Mouse (Mus musculus) gastrocnemius, adult 2 months (tissue): Measurements from ENCODE around the gene Zfp410. TPM values are rescaled to one million over a fixed set of nuclear protein-coding genes. Genes with fewer than 3 reads are reported as not detected.
A peak's percentile ranks its signal among the peaks of the same experiment; 100 is the strongest.
"Not testable (repeated sequence)": the region's sequence is repeated elsewhere in the genome, so short reads cannot be mapped to it uniquely, and the experiment has no call there.

Source experiments
- DNase-seq: peaks from one replicate; pipeline ENCODE4 v3.0.0; 2022
- H3K27ac ChIP-seq: fragments of 200-600 bp; 2 replicates; pipeline ENCODE4 v1.8.1; 2022; ENCODE audit warnings: mild to moderate bottlenecking
- H3K4me3 ChIP-seq: fragments of 200-600 bp; 2 replicates; pipeline ENCODE4 v1.8.1; 2022; ENCODE audit warnings: mild to moderate bottlenecking, moderate library complexity
- CTCF ChIP-seq: fragments of 200-600 bp; IDR thresholded peaks from 2 replicates; pipeline ENCODE4 v1.8.1; 2022; ENCODE audit warnings: antibody characterized with exemption, mild to moderate bottlenecking, moderate library complexity
- intact Hi-C: fragments of 180-260 bp; cut with DNase I; formaldehyde crosslinking; loops from one replicate; pipeline ENCODE4 v1.15.1; 2025
- total RNA-seq, 2 experiments: library from RNA; stranded (reverse); gene quantifications; 2 replicates each; pipeline ENCODE4 v1.2.3; 2021

Gene Zfp410
- total RNA-seq, 2 experiments from 2014 or later: 21.2 to 24.9 TPM

GRCm38 (mm10) chr12:84297851-84298250, 18.8 kb upstream of the Zfp410 start:
- no peak overlapping the region for H3K27ac ChIP-seq
- DNase-seq: peak; percentile 82
- intact Hi-C loops: no loop called here
- H3K4me3 ChIP-seq: no peak overlapping the region
- TF ChIP-seq CTCF: no peak

DNA sequence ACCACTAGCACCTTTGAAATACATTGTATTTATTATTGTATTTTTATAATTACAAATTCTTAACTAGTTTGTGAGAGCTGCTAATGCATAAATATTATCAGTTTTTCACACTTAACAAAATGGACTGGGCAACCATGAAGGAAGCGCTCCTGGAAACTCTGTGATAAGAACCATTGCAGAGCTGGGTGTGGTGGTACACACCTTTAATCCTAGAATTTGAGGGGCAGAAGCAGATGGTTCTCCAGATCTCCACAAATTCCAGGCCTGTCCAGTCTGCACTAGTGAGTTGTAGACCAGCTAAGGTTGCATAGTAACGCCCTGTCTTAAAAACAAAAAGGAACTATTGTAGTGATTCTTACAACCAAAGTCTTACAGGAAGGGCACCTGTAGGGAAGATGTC, 17.4 kb upstream of the Zfp410 start:
- TF ChIP-seq CTCF: no peak
- no peak overlapping the region for H3K27ac ChIP-seq
- intact Hi-C loops: no loop called here
- DNase-seq: no peak
- H3K4me3 ChIP-seq: no peak overlapping the region

GRCm38 (mm10) chr12:84304101-84304500, 12.6 kb upstream of the Zfp410 start:
- Histone ChIP-seq H3K4me3 (no peak overlapping the region), H3K27ac (no peak overlapping the region)
- TF ChIP-seq CTCF: no peak
- no peak for DNase-seq
- intact Hi-C loops: no loop called here

GRCm38 (mm10) chr12:84304554-84304953, 12.1 kb upstream of the Zfp410 start:
- no peak for TF ChIP-seq CTCF
- intact Hi-C loops: no loop called here
- Histone ChIP-seq H3K27ac (no peak overlapping the region), H3K4me3 (no peak overlapping the region)
- no peak for DNase-seq

DNA sequence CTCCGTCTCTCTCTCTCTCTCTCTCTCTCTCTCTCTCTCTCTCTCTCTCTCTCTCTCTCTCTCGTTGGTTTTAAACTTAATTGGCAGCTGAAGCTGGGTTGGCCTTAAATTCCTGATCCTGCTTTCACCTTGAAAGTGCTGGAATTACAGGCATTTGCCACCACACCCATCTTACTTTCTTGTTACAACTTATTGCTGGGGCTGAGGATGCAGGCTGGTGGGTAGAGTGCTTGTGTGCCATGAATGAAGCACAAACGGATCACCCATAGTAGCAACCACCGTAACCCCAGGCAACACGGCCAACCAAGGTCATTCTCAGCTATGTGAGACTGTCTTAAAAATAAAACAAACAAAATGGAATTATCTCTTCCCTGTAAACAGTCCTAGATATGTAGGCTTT, 5.3 kb upstream of the Zfp410 start:
- TF ChIP-seq CTCF: no peak
- no peak overlapping the region for H3K4me3 ChIP-seq
- intact Hi-C loops: no loop called here
- DNase-seq: no peak
- H3K27ac ChIP-seq: no peak overlapping the region

GRCm38 (mm10) chr12:84316006-84316405, 646 bp upstream of the Zfp410 start:
- Histone ChIP-seq H3K27ac (peak overlapping the region; percentile 99), H3K4me3 (peak overlapping the region; percentile 80)
- intact Hi-C loops: loop anchor here (2.0 kb wide), 1 partner anchor 31 kb away; the partner anchor contains the start of gene Ptgr2
- TF ChIP-seq CTCF: no peak
- no peak for DNase-seq

DNA sequence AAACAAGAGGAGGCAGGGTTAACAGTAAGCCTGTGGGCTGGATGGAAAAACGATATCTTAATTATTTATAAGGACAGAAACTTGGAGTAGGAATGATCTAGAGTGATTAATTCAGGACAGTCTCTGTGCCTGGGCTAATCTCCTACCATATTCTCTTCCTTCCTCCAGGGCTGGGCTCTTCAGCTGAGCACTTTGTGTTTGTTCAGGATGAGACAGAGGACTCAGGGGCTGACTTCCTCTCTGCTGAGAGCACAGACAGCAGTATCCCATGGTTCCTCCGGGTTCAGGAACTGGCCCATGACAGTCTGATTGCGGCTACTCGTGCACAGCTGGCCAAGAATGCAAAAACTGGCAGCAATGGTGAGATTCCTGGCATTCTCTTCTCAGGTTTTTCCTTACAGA, 10.5 kb downstream of the Zfp410 start:
- DNase-seq: no peak
- Histone ChIP-seq H3K27ac (peak overlapping the region; percentile 40), H3K4me3 (no peak overlapping the region)
- intact Hi-C loops: no loop called here
- no peak for TF ChIP-seq CTCF

DNA sequence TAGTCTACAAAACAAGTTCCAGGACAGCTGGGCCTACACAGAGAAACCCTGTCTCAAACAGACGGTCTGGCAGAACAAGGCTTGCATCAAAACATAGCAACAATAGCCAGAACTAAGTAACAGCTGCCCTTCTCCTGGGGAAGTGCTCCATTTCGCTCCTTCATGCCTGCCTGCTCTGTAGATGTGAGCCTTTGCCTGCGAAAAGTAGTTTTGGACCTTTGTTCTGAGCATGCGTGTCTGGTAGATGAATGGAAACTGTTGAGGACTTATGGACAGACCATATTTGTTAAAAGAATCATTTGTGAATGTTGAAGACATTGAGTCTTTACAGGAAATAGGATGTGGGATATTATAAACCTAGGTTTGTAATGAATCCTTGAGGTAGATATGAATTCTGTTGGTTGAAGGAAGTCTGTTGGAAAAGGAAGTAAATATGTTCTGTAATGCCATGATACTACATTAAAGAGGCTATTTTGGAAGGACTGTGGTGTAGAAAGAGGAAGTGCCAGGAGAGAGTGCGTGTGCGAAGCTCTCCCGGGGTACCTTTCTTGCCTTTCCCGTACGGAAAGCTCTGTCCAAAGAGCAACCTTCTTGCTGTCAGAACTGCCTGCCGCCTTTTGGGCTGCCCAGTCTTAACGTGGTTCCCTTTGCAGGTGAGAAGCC, 20.4 kb downstream of the Zfp410 start:
- Histone ChIP-seq H3K4me3 (no peak overlapping the region), H3K27ac (no peak overlapping the region)
- no peak for TF ChIP-seq CTCF
- no peak for DNase-seq
- intact Hi-C loops: no loop called here

DNA sequence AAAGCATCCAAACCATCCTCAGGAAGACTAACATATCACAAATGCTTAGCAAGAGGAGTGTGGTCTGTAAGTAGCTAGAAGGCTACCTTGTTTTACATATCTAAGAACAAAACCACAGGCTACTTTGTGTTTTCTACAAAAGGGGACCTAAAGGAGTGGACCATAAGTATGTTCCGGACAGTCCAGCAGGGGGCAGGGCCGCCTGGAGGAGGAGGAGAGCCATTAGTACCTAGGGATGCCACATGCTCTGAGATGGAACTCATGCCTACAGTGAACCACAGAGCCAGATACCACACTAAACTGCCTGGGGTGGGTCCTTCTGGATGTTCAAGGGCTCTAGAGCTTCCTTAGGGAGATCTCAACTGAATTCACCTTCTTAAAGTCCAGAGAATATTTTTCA, 30.5 kb downstream of the Zfp410 start:
- intact Hi-C loops: no loop called here
- H3K4me3 ChIP-seq: no peak overlapping the region
- H3K27ac ChIP-seq: no peak overlapping the region
- no peak for DNase-seq
- peak; percentile 43 for TF ChIP-seq CTCF

DNA sequence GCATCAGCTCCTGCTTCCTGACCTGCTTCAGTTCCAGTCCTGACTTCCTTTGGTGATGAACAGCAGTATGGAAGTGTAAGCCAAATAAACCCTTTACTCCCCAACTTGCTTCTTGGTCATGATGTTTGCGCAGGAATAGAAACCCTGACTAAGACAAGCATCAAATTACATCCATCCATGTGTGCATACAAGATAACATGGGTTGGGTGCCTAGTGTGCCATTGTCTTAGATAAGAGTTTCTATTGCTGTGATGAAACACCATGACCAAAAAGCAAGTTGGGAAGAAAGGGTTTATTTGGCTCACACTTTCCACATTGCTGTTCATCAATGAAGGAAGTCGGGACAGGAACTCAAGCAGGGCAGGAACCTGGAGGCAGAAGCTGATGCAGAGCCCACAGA, 42.0 kb downstream of the Zfp410 start:
- H3K27ac ChIP-seq, DNase-seq, intact Hi-C loops, H3K4me3 ChIP-seq: not testable (repeated sequence)

GRCm38 (mm10) chr12:84361555-84362489, 45.2 kb downstream of the Zfp410 start, which contains the start of the genes Coq6 and Fam161b:
TSS of gene Coq6 (plus strand) at chr12:84361657.
TSS of gene Fam161b (minus strand) at chr12:84361833.
- TF ChIP-seq CTCF: no peak; the same call in 1 of the 2 replicates

GRCm38 (mm10) chr12:84362872-84363271, 46.2 kb downstream of the Zfp410 start:
- DNase-seq: no peak
- intact Hi-C loops: no loop called here

More at GRCm38 (mm10) chr12:84361555-84362489, 45.2 kb downstream of the Zfp410 start, which contains the start of the genes Coq6 and Fam161b:
- DNase-seq: peak; percentile 97
- intact Hi-C loops: no loop called here
- H3K27ac ChIP-seq: peak within 1 kb of the TSS; percentile 89
- peak within 1 kb of the TSS; percentile 92 for H3K4me3 ChIP-seq

GRCm38 (mm10) chr12:84364291-84364690, 47.6 kb downstream of the Zfp410 start:
- Histone ChIP-seq H3K27ac (no peak overlapping the region), H3K4me3 (no peak overlapping the region)
- TF ChIP-seq CTCF: no peak
- DNase-seq: no peak
- intact Hi-C loops: no loop called here

More at GRCm38 (mm10) chr12:84362872-84363271, 46.2 kb downstream of the Zfp410 start:
- TF ChIP-seq CTCF: no peak
- Histone ChIP-seq H3K27ac (no peak overlapping the region), H3K4me3 (peak overlapping the region; percentile 92)
